Mouse (Mus musculus): Measurements from ENCODE around the gene Hdgfl2. TPM values are rescaled to one million over a fixed set of nuclear protein-coding genes. Genes with fewer than 3 reads are reported as not detected.

Hdgfl2 gene
- total and polyA plus RNA-seq, 3 experiments = 35.3 to 93.6 (median 68.9) TPM

GRCm38 (mm10) chr17:56126175-56126574, 46.7 kb downstream of the Hdgfl2 start:
- peaks cover 7% of the 10 kb centered on the region for H3K27me3 ChIP-seq (replicated peaks)
- H3K27ac ChIP-seq (ENCODE audit: insufficient read depth, low read depth) = no peak overlapping the region
- no peak overlapping the region for H3K9ac ChIP-seq (ENCODE audit: insufficient read depth, low read depth)
- H3K4me1 ChIP-seq (ENCODE audit: control insufficient read depth in 1 of 2, insufficient read depth in 2 of 2) = no peaks in the 10 kb centered on the region
- no peak overlapping the region for H3K4me3 ChIP-seq (replicated peaks in 1 of 3; ENCODE audit: low read depth in 2 of 3, low read length in 2 of 3, poor library complexity in 1 of 3)
- dilution Hi-C loops (cut with MboI; ENCODE audit: extremely low pct_ligation_motif_present, extremely low pct_unique_long_range_greater_than_20kb, low sequenced_read_pairs) = no loop called here
- no peak overlapping the region for H3K4me2 ChIP-seq (ENCODE audit: insufficient read depth, low read depth, poor library complexity, severe bottlenecking)
- H3K36me3 ChIP-seq (replicated peaks in 1 of 2; ENCODE audit: control insufficient read depth in 1 of 2, insufficient read depth in 1 of 2, low read length in 1 of 2) = peaks cover 0 to 41% of the 10 kb centered on the region in 2 experiments
- no peaks in the 10 kb centered on the region for H3K79me2 ChIP-seq (replicated peaks; ENCODE audit: control insufficient read depth, extremely low read depth, insufficient read depth, poor library complexity, severe bottlenecking)
- TF ChIP-seq HCFC1 (IDR thresholded peaks at IDR 0.05; ENCODE audit: low read depth, low read length) = no peak
- no peak for TF ChIP-seq TCF12 (IDR thresholded peaks at IDR 0.05; ENCODE audit: low read depth, low read length)
- TF ChIP-seq ELF1 (IDR thresholded peaks at IDR 0.05; ENCODE audit: low read depth, low read length) = no peak
- no peak for TF ChIP-seq ETS1 (conservative IDR thresholded peaks at IDR 0.05; ENCODE audit: low read depth, low read length)
- TF ChIP-seq PAX5 (IDR thresholded peaks at IDR 0.05; ENCODE audit: low read length) = no peak
- TF ChIP-seq ZMIZ1 (IDR thresholded peaks at IDR 0.05; ENCODE audit: low read depth, low read length) = no peak
- no peak for TF ChIP-seq MAFK (IDR thresholded peaks at IDR 0.05; ENCODE audit: insufficient replicate concordance, low read length)
- TF ChIP-seq NRF1 (IDR thresholded peaks at IDR 0.05; ENCODE audit: low read depth, low read length) = no peak
- no peak for TF ChIP-seq USF2 (conservative IDR thresholded peaks at IDR 0.05; ENCODE audit: low read depth, low read length)
- TF ChIP-seq RAD21 (IDR thresholded peaks at IDR 0.05; ENCODE audit: low read depth, low read length) = no peak
- TF ChIP-seq UBTF (IDR thresholded peaks at IDR 0.05; ENCODE audit: low read depth, low read length) = no peak
- no peak for TF ChIP-seq POLR2AphosphoS2 (IDR thresholded peaks at IDR 0.05; ENCODE audit: low read depth, low read length)
- TF ChIP-seq CHD1 (IDR thresholded peaks at IDR 0.05; ENCODE audit: low read depth, low read length) = no peak
- TF ChIP-seq TBP (conservative IDR thresholded peaks at IDR 0.05; ENCODE audit: low read depth, low read length) = no peak
- no peak for TF ChIP-seq BHLHE40 (IDR thresholded peaks at IDR 0.05; ENCODE audit: low read depth, low read length)
- no peak for TF ChIP-seq MEF2A (IDR thresholded peaks at IDR 0.05; ENCODE audit: borderline replicate concordance, low read depth, low read length)
- peaks cover 22% of the 10 kb centered on the region for H3K9me3 ChIP-seq (replicated peaks; ENCODE audit: low read length)
- DNase-seq (ENCODE audit: extremely low read depth) = no peak
- in situ Hi-C loops (cut with MboI; ENCODE audit: low pct_ligation_motif_present, low pct_unique_long_range_greater_than_20kb, low sequenced_read_pairs) = loop anchor here (5.0 kb wide), 1 partner anchor 36 kb away; the partner anchor contains the start of gene Tnfaip8l1

- no peak for DNase-seq (ENCODE audit: extremely low read depth)
These were observed 48.8 kb downstream of the Hdgfl2 start for GRCm38 (mm10) chr17:56128246-56128645.

More at GRCm38 (mm10) chr17:56128246-56128645, 48.8 kb downstream of the Hdgfl2 start:
- Histone ChIP-seq H3K9ac (ENCODE audit: insufficient read depth, low read depth) (no peak overlapping the region), H3K36me3 (replicated peaks in 1 of 2; ENCODE audit: control insufficient read depth in 1 of 2, insufficient read depth in 1 of 2, low read length in 1 of 2) (peaks cover 0 to 43% of the 10 kb centered on the region in 2 experiments), H3K4me1 (ENCODE audit: control insufficient read depth in 1 of 2, insufficient read depth in 2 of 2) (peaks cover 3 to 9% of the 10 kb centered on the region in 2 experiments; a peak in 3 of 4 replicates), H3K9me3 (replicated peaks; ENCODE audit: low read length) (peaks cover 11% of the 10 kb centered on the region), H3K27ac (ENCODE audit: insufficient read depth, low read depth) (no peak overlapping the region), H3K79me2 (replicated peaks; ENCODE audit: control insufficient read depth, extremely low read depth, insufficient read depth, poor library complexity, severe bottlenecking) (no peaks in the 10 kb centered on the region), H3K4me2 (ENCODE audit: insufficient read depth, low read depth, poor library complexity, severe bottlenecking) (no peak overlapping the region), H3K27me3 (replicated peaks) (no peaks in the 10 kb centered on the region), H3K4me3 (replicated peaks in 1 of 3; ENCODE audit: low read depth in 2 of 3, low read length in 2 of 3, poor library complexity in 1 of 3) (no peak overlapping the region)
- in situ Hi-C loops (cut with MboI; ENCODE audit: low pct_ligation_motif_present, low pct_unique_long_range_greater_than_20kb, low sequenced_read_pairs) (loop anchor here (5.0 kb wide), 1 partner anchor 34 kb away; the partner anchor contains the start of gene Tnfaip8l1), dilution Hi-C loops (cut with MboI; ENCODE audit: extremely low pct_ligation_motif_present, extremely low pct_unique_long_range_greater_than_20kb, low sequenced_read_pairs) (no loop called here)
- TF ChIP-seq ETS1 (conservative IDR thresholded peaks at IDR 0.05; ENCODE audit: low read depth, low read length) = no peak
- no peak for TF ChIP-seq ZKSCAN1 (IDR thresholded peaks at IDR 0.05; ENCODE audit: borderline replicate concordance, low read depth, low read length)
- TF ChIP-seq CHD2 (IDR thresholded peaks at IDR 0.05; ENCODE audit: low read length) = no peak
- no peak for TF ChIP-seq CHD1 (IDR thresholded peaks at IDR 0.05; ENCODE audit: low read depth, low read length)
- no peak for TF ChIP-seq E2F4 (IDR thresholded peaks at IDR 0.05; ENCODE audit: insufficient replicate concordance, low read depth, low read length)
- TF ChIP-seq MYC (IDR thresholded peaks at IDR 0.05; ENCODE audit: low read depth, low read length) = no peak
- no peak for TF ChIP-seq POLR2AphosphoS2 (IDR thresholded peaks at IDR 0.05; ENCODE audit: low read depth, low read length)
- TF ChIP-seq MAX (IDR thresholded peaks at IDR 0.05; ENCODE audit: low read length) = no peak
- TF ChIP-seq RAD21 (IDR thresholded peaks at IDR 0.05; ENCODE audit: low read depth, low read length) = no peak
- TF ChIP-seq ELF1 (IDR thresholded peaks at IDR 0.05; ENCODE audit: low read depth, low read length) = no peak
- TF ChIP-seq MAFK (IDR thresholded peaks at IDR 0.05; ENCODE audit: insufficient replicate concordance, low read length) = no peak
- no peak for TF ChIP-seq USF1 (IDR thresholded peaks at IDR 0.05; ENCODE audit: low read depth, low read length)
- no peak for TF ChIP-seq RCOR1 (conservative IDR thresholded peaks at IDR 0.05; ENCODE audit: low read depth, low read length)
- no peak for TF ChIP-seq MAZ (IDR thresholded peaks at IDR 0.05; ENCODE audit: low read depth, low read length)
- TF ChIP-seq IRF4 (IDR thresholded peaks at IDR 0.05; ENCODE audit: low read depth, low read length) = no peak
